Mouse (Mus musculus) forebrain, postnatal 0 days (tissue): ENCODE results near the gene Snx30. TPM values are rescaled to one million over a fixed set of nuclear protein-coding genes. Genes with fewer than 3 reads are reported as not detected.

ENCODE experiments used
- ATAC-seq: fragments of 200-750 bp; cut with Nextera tagmentation; 2 replicates; pipeline ENCODE4 v1.8.0; 2017; ENCODE audit warnings: mild to moderate bottlenecking, moderate library complexity
- DNase-seq: peaks from one replicate; pipeline ENCODE4 v3.0.0-alpha.2; 2015
- H3K27ac ChIP-seq: fragments of 300-500 bp; sonication (generic); 2 replicates; pipeline ENCODE4 v1.5.1; 2014; ENCODE audit warnings: low read depth, mild to moderate bottlenecking, antibody characterized with exemption, low read length, moderate library complexity, mixed read lengths
- H3K27me3 ChIP-seq: fragments of 300-500 bp; sonication (generic); 2 replicates; pipeline ENCODE4 v1.6.1; 2014; ENCODE audit warnings: mild to moderate bottlenecking, low read length, mixed read lengths; ENCODE audit not compliant: insufficient read depth
- H3K36me3 ChIP-seq: fragments of 300-500 bp; sonication (generic); 2 replicates; pipeline ENCODE4 v1.6.1; 2014; ENCODE audit warnings: mild to moderate bottlenecking, moderate library complexity; ENCODE audit not compliant: insufficient read depth
- H3K4me1 ChIP-seq: fragments of 300-500 bp; sonication (generic); 2 replicates; pipeline ENCODE4 v1.6.1; 2014; ENCODE audit warnings: antibody characterized with exemption; ENCODE audit not compliant: insufficient read depth
- H3K4me2 ChIP-seq: fragments of 300-500 bp; sonication (generic); 2 replicates; pipeline ENCODE4 v1.6.1; 2014; ENCODE audit warnings: low read depth, mild to moderate bottlenecking, moderate library complexity
- H3K4me3 ChIP-seq: fragments of 300-500 bp; sonication (generic); 2 replicates; pipeline ENCODE4 v1.5.1; 2014; ENCODE audit warnings: low read depth, low read length, mixed read lengths
- H3K9ac ChIP-seq: fragments of 300-500 bp; sonication (generic); 2 replicates; pipeline ENCODE4 v1.6.1; 2014; ENCODE audit warnings: mild to moderate bottlenecking
- H3K9me3 ChIP-seq: fragments of 300-500 bp; sonication (generic); 2 replicates; pipeline ENCODE4 v1.6.1; 2016; ENCODE audit warnings: low read length
- CTCF ChIP-seq: sonication (generic); IDR thresholded peaks from 2 replicates; pipeline ENCODE4 v1.5.1; 2016; ENCODE audit warnings: antibody characterized with exemption, control low read depth, low read depth
- WGBS: fragments of 180-500 bp; shearing (Covaris S2); extraction: QIAGEN DNeasy Blood & Tissue Kit; methylation state at CpG from one replicate; pipeline ENCODE4 v1.1.7; 2014; 5-methylcytosine and 5-hydroxymethylcytosine counted together
- polyA plus RNA-seq: library from polyadenylated mRNA; unstranded; fragments of >200 nt; fragmentation: Nextera tagmentation; extraction: Ambion mirVana; gene quantifications from 2 replicates; pipeline ENCODE4 v1.2.1, GENCODE M21; 2015
- total RNA-seq: library from RNA; depleted of rRNA; stranded (reverse); fragments of >200 nt; gene quantifications from 2 replicates; pipeline ENCODE4 v1.2.3, GENCODE M21; 2014; rRNA removed

The Snx30 gene
- total and polyA plus RNA-seq, 2 experiments from 2014 or later = 16.9 to 31.4 TPM

- ATAC-seq (no peak; the same call in 1 of the 2 replicates), DNase-seq (no peak)
- Histone ChIP-seq H3K9me3 (no peaks in the 10 kb centered on the region), H3K4me2 (no peak within 1 kb of the TSS), H3K9ac (no peak within 1 kb of the TSS), H3K27ac (no peak within 1 kb of the TSS), H3K4me1 (no peaks in the 10 kb centered on the region), H3K4me3 (no peak within 1 kb of the TSS), H3K36me3 (no peaks in the 10 kb centered on the region), H3K27me3 (no peaks in the 10 kb centered on the region)
- 13% methylated on average over 22 of the region's 22 CpGs for WGBS
- TF ChIP-seq CTCF = no peak
Measured at GRCm38 (mm10) chr4:59914608-59915403, 109.2 kb downstream of the Snx30 start, which contains the start of gene Slc46a2. Gene Slc46a2, minus strand, starts transcription at chr4:59915056.

GRCm38 (mm10) chr4:59917966-59918365 lies 112.3 kb downstream of the Snx30 start:
- DNase-seq (no peak), ATAC-seq (no peak)
- H3K9ac ChIP-seq = no peak overlapping the region
- no peaks in the 10 kb centered on the region for H3K27me3 ChIP-seq
- H3K27ac ChIP-seq = no peak overlapping the region
- WGBS = 92% methylated on average over 3 of the region's 3 CpGs
- no peak for TF ChIP-seq CTCF
- H3K36me3 ChIP-seq = no peaks in the 10 kb centered on the region
- no peak overlapping the region for H3K4me2 ChIP-seq
- no peaks in the 10 kb centered on the region for H3K9me3 ChIP-seq
- H3K4me1 ChIP-seq = no peaks in the 10 kb centered on the region
- H3K4me3 ChIP-seq = no peak overlapping the region

DNA sequence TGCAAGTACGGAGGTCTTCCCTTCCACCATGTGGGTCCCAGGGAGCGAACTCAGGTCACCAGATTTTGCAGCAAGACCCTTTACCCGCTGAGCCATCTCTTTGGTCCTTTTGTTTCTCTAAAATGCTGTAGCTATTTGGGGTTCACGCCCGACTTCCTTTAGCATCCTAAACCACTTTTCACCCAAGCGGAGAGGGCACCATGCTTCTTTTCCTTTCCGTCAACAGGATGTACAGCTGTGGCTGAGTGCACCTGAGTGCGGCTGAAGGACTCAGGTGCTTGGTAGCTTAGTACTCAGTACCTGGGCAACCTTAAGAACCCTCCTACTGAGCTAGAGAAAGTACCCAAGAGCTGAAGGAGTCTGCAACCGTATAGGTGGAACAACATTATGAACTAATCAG lies 119.4 kb downstream of the Snx30 start:
- TF ChIP-seq CTCF = no peak
- Histone ChIP-seq H3K4me3 (no peak overlapping the region), H3K9me3 (no peaks in the 10 kb centered on the region), H3K4me2 (no peak overlapping the region), H3K27ac (no peak overlapping the region), H3K9ac (no peak overlapping the region), H3K36me3 (no peaks in the 10 kb centered on the region), H3K27me3 (no peaks in the 10 kb centered on the region), H3K4me1 (no peaks in the 10 kb centered on the region)
- DNase-seq (no peak), ATAC-seq (no peak)
- 84% methylated on average over 9 of the region's 9 CpGs for WGBS

GRCm38 (mm10) chr4:59927666-59928065 lies 122.0 kb downstream of the Snx30 start:
- Histone ChIP-seq H3K9me3 (no peaks in the 10 kb centered on the region), H3K4me2 (no peak overlapping the region), H3K4me3 (no peak overlapping the region), H3K27me3 (no peaks in the 10 kb centered on the region), H3K27ac (no peak overlapping the region), H3K9ac (no peak overlapping the region), H3K36me3 (no peaks in the 10 kb centered on the region), H3K4me1 (no peaks in the 10 kb centered on the region)
- ATAC-seq (no peak), DNase-seq (no peak)
- no peak for TF ChIP-seq CTCF
- WGBS = 89% methylated on average over 3 of the region's 3 CpGs

DNA sequence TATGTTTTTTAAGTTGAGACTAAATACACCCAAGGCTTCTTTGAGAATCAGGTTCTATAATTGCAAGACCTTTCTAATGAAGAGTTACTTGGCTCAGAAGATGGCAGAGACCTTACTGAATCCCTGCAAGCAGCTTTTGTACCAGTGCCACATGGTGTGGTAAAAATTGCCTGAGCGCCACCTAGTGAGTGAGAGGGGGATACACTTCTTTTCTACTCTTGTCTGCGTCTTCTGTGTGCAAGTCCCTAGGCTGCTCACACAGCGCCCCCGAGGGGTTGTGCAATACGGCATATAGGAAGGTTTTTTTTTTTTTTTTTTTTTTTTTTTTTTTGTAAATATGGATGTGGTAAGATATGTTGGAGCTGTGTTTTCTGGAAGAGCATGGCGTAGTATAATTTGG lies 122.7 kb downstream of the Snx30 start:
- DNase-seq = peak; percentile 47
- 24% methylated on average over 6 of the region's 6 CpGs for WGBS
- peak; percentile 54; the same call in 1 of the 2 replicates for ATAC-seq

GRCm38 (mm10) chr4:59932505-59933281 lies 127.1 kb downstream of the Snx30 start:
- no peak overlapping the region for H3K4me3 ChIP-seq
- no peaks in the 10 kb centered on the region for H3K4me1 ChIP-seq
- H3K9ac ChIP-seq = no peak overlapping the region
- no peak overlapping the region for H3K27ac ChIP-seq
- peak; percentile 92 for ATAC-seq
- TF ChIP-seq CTCF = no peak; the same call in 1 of the 2 replicates
- 62% methylated on average over 6 of the region's 6 CpGs for WGBS
- peak; percentile 43 for DNase-seq
- H3K36me3 ChIP-seq = no peaks in the 10 kb centered on the region
- no peaks in the 10 kb centered on the region for H3K9me3 ChIP-seq
- no peak overlapping the region for H3K4me2 ChIP-seq
- no peaks in the 10 kb centered on the region for H3K27me3 ChIP-seq

More for the DNA sequence above, 122.7 kb downstream of the Snx30 start:
- Histone ChIP-seq H3K27ac (no peak overlapping the region), H3K9ac (no peak overlapping the region), H3K4me2 (no peak overlapping the region), H3K36me3 (no peaks in the 10 kb centered on the region), H3K9me3 (no peaks in the 10 kb centered on the region), H3K4me3 (no peak overlapping the region), H3K4me1 (no peaks in the 10 kb centered on the region), H3K27me3 (no peaks in the 10 kb centered on the region)
- TF ChIP-seq CTCF = peak; percentile 58

DNA sequence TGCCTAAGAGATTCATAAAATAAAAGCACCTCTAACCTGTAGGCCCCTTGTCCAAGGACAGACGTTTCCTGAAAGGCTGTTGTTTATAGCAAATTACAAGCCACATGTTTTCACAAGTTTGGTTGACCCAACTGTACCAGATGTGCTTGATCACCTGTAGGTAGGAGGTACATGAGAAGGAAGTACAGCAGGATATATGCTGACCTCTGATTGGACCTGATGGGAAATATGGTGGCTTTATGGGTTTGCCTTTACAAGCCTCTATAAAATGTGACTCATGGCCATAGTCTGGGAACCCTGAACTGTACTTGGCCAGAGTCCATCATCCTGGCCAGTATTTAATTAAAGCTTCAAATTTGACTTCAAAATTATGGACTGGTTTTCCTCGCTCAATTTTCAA lies 131.9 kb downstream of the Snx30 start:
- no peak for DNase-seq
- no peak overlapping the region for H3K4me2 ChIP-seq
- WGBS = 84% methylated on average over 2 of the region's 2 CpGs
- H3K27me3 ChIP-seq = no peaks in the 10 kb centered on the region
- ATAC-seq = no peak
- TF ChIP-seq CTCF = no peak
- no peak overlapping the region for H3K27ac ChIP-seq
- H3K9me3 ChIP-seq = no peaks in the 10 kb centered on the region
- no peaks in the 10 kb centered on the region for H3K4me1 ChIP-seq
- H3K9ac ChIP-seq = no peak overlapping the region
- no peak overlapping the region for H3K4me3 ChIP-seq
- no peaks in the 10 kb centered on the region for H3K36me3 ChIP-seq

Other genes with a start within 250 kb of the Snx30 start
- 17.2 and 18.1 TPM in 2 replicates for gene Hsdl2, start 224.3 kb upstream of the Snx30 start, total RNA-seq
- 21.2 and 24.7 TPM in 2 replicates for gene Hsdl2, start 224.3 kb upstream of the Snx30 start, polyA plus RNA-seq
- gene E130308A19Rik, start 179.6 kb upstream of the Snx30 start, total RNA-seq = 14.5 and 22.6 TPM in 2 replicates
- gene E130308A19Rik, start 179.6 kb upstream of the Snx30 start, polyA plus RNA-seq = 15.6 and 24.9 TPM in 2 replicates
- gene Inip, start 4.3 kb upstream of the Snx30 start, total RNA-seq = 31.3 and 34.1 TPM in 2 replicates
- gene Inip, start 4.3 kb upstream of the Snx30 start, polyA plus RNA-seq = 39.2 and 43.2 TPM in 2 replicates
- gene Slc46a2, start 109.2 kb downstream of the Snx30 start, total RNA-seq = not detected in 2 replicates
- gene Slc46a2, start 109.2 kb downstream of the Snx30 start, polyA plus RNA-seq = 0.05 and 0.12 TPM in 2 replicates
- not detected in 2 replicates for gene Mup4, start 154.9 kb downstream of the Snx30 start, total RNA-seq
- gene Mup4, start 154.9 kb downstream of the Snx30 start, polyA plus RNA-seq = not detected in 2 replicates
- not detected in 2 replicates for gene Mup6, start 158.5 kb downstream of the Snx30 start, total RNA-seq
- not detected in 2 replicates for gene Mup6, start 158.5 kb downstream of the Snx30 start, polyA plus RNA-seq